Mouse (Mus musculus) kidney, embryonic 14.5 days (tissue): Measurements from ENCODE around the gene Kcnj1. TPM values are rescaled to one million over a fixed set of nuclear protein-coding genes. Genes with fewer than 3 reads are reported as not detected.

Experiments
- ATAC-seq: fragments of 200-750 bp; cut with Nextera tagmentation; 2 replicates; pipeline ENCODE4 v1.8.0; 2017; ENCODE audit warnings: moderate number of reproducible peaks, mild to moderate bottlenecking, moderate TSS enrichment, moderate library complexity; ENCODE audit not compliant: low FRiP score, low TSS enrichment
- H3K27ac ChIP-seq: fragments of 300-500 bp; sonication (generic); 2 replicates; pipeline ENCODE4 v1.5.1; 2014; ENCODE audit warnings: low read depth, mild to moderate bottlenecking, low read length, moderate library complexity, mixed read lengths
- H3K27me3 ChIP-seq: fragments of 300-500 bp; sonication (generic); 2 replicates; pipeline ENCODE4 v1.6.1; 2014; ENCODE audit warnings: mild to moderate bottlenecking, low read length; ENCODE audit not compliant: control insufficient read depth, insufficient read depth
- H3K36me3 ChIP-seq: fragments of 300-500 bp; sonication (generic); 2 replicates; pipeline ENCODE4 v1.6.1; 2014; ENCODE audit warnings: low read length, mixed read lengths; ENCODE audit not compliant: control insufficient read depth, insufficient read depth
- H3K4me1 ChIP-seq: fragments of 300-500 bp; sonication (generic); 2 replicates; pipeline ENCODE4 v1.6.1; 2014; ENCODE audit warnings: low read length, mixed read lengths; ENCODE audit not compliant: control insufficient read depth, insufficient read depth
- H3K4me2 ChIP-seq: fragments of 300-500 bp; sonication (generic); replicated peaks from 2 replicates; pipeline ENCODE4 v1.6.1; 2014; ENCODE audit warnings: low read depth, mild to moderate bottlenecking, low read length
- H3K4me3 ChIP-seq: fragments of 300-500 bp; sonication (generic); 2 replicates; pipeline ENCODE4 v1.5.1; 2014; ENCODE audit warnings: mild to moderate bottlenecking, low read length
- H3K9ac ChIP-seq: fragments of 300-500 bp; sonication (generic); 2 replicates; pipeline ENCODE4 v1.6.1; 2014; ENCODE audit warnings: low read depth, mild to moderate bottlenecking, low read length, moderate library complexity
- H3K9me3 ChIP-seq: fragments of 300-500 bp; sonication (generic); 2 replicates; pipeline ENCODE4 v1.6.1; 2016; ENCODE audit warnings: low read length; ENCODE audit not compliant: control insufficient read depth
- WGBS: fragments of 180-500 bp; shearing (Covaris S2); extraction: QIAGEN DNeasy Blood & Tissue Kit; methylation state at CpG from one replicate; pipeline ENCODE4 v1.1.7; 2014; 5-methylcytosine and 5-hydroxymethylcytosine counted together
- polyA plus RNA-seq: library from polyadenylated mRNA; unstranded; fragments of >200 nt; fragmentation: Nextera tagmentation; extraction: Ambion mirVana; gene quantifications from 2 replicates; pipeline ENCODE4 v1.2.1, GENCODE M21; 2014

Kcnj1 gene
- polyA plus RNA-seq, 1 experiment from 2014 or later, result 3.3 TPM

GRCm38 (mm10) chr9:32384906-32385305, 12.6 kb downstream of the Kcnj1 start:
- ATAC-seq, result peak; percentile 52; the same call in 1 of the 2 replicates
- H3K9me3 ChIP-seq, result no peaks in the 10 kb centered on the region
- no peak overlapping the region for H3K27ac ChIP-seq

GRCm38 (mm10) chr9:32388120-32388519, 15.8 kb downstream of the Kcnj1 start:
- no peak for ATAC-seq
- WGBS, result 94% methylated on average over 1 of the region's 1 CpGs

More at GRCm38 (mm10) chr9:32384906-32385305, 12.6 kb downstream of the Kcnj1 start:
- WGBS, result 75% methylated on average over 4 of the region's 4 CpGs
- H3K4me1 ChIP-seq, result no peaks in the 10 kb centered on the region
- no peak overlapping the region for H3K4me3 ChIP-seq
- H3K9ac ChIP-seq, result no peak overlapping the region
- no peaks in the 10 kb centered on the region for H3K27me3 ChIP-seq
- H3K36me3 ChIP-seq, result no peaks in the 10 kb centered on the region
- no peak overlapping the region for H3K4me2 ChIP-seq

GRCm38 (mm10) chr9:32391092-32391491, 18.8 kb downstream of the Kcnj1 start:
- Histone ChIP-seq H3K9ac (no peak overlapping the region), H3K4me2 (no peak overlapping the region), H3K4me3 (no peak overlapping the region), H3K9me3 (no peaks in the 10 kb centered on the region), H3K27me3 (no peaks in the 10 kb centered on the region), H3K4me1 (no peaks in the 10 kb centered on the region), H3K27ac (no peak overlapping the region), H3K36me3 (no peaks in the 10 kb centered on the region)
- 85% methylated on average over 5 of the region's 5 CpGs for WGBS
- ATAC-seq, result no peak

More at GRCm38 (mm10) chr9:32388120-32388519, 15.8 kb downstream of the Kcnj1 start:
- Histone ChIP-seq H3K36me3 (no peaks in the 10 kb centered on the region), H3K4me3 (no peak overlapping the region), H3K9me3 (no peaks in the 10 kb centered on the region), H3K4me1 (no peaks in the 10 kb centered on the region), H3K27ac (no peak overlapping the region), H3K4me2 (no peak overlapping the region), H3K9ac (no peak overlapping the region), H3K27me3 (no peaks in the 10 kb centered on the region)

- ATAC-seq, result no peak
- no peaks in the 10 kb centered on the region for H3K27me3 ChIP-seq
- no peaks in the 10 kb centered on the region for H3K9me3 ChIP-seq
- H3K4me3 ChIP-seq, result no peak overlapping the region
- H3K4me2 ChIP-seq, result no peak overlapping the region
- H3K9ac ChIP-seq, result no peak overlapping the region
- no peak overlapping the region for H3K27ac ChIP-seq
- H3K4me1 ChIP-seq, result no peaks in the 10 kb centered on the region
- no peaks in the 10 kb centered on the region for H3K36me3 ChIP-seq
- 82% methylated on average over 9 of the region's 9 CpGs for WGBS
These were observed 19.4 kb downstream of the Kcnj1 start for GRCm38 (mm10) chr9:32391701-32392100.

- H3K27me3 ChIP-seq, result no peaks in the 10 kb centered on the region
- 84% methylated on average over 6 of the region's 6 CpGs for WGBS
- no peak overlapping the region for H3K4me3 ChIP-seq
- H3K9ac ChIP-seq, result no peak overlapping the region
- ATAC-seq, result no peak
- H3K9me3 ChIP-seq, result no peaks in the 10 kb centered on the region
- no peaks in the 10 kb centered on the region for H3K4me1 ChIP-seq
- H3K36me3 ChIP-seq, result no peaks in the 10 kb centered on the region
- no peak overlapping the region for H3K27ac ChIP-seq
- H3K4me2 ChIP-seq, result no peak overlapping the region
These were observed 20.4 kb downstream of the Kcnj1 start for GRCm38 (mm10) chr9:32392716-32393115.

- no peaks in the 10 kb centered on the region for H3K27me3 ChIP-seq
- no peak overlapping the region for H3K4me2 ChIP-seq
- 94% methylated on average over 4 of the region's 4 CpGs for WGBS
- no peak overlapping the region for H3K9ac ChIP-seq
- H3K27ac ChIP-seq, result no peak overlapping the region
- no peak overlapping the region for H3K4me3 ChIP-seq
- ATAC-seq, result no peak
- no peaks in the 10 kb centered on the region for H3K4me1 ChIP-seq
- H3K36me3 ChIP-seq, result no peaks in the 10 kb centered on the region
- no peaks in the 10 kb centered on the region for H3K9me3 ChIP-seq
These were observed 22.5 kb downstream of the Kcnj1 start for GRCm38 (mm10) chr9:32394761-32395161.

GRCm38 (mm10) chr9:32400212-32400611, 27.9 kb downstream of the Kcnj1 start:
- no peak overlapping the region for H3K4me2 ChIP-seq
- peak overlapping the region; percentile 39; the same call in 1 of the 2 replicates for H3K27ac ChIP-seq
- H3K9ac ChIP-seq, result no peak overlapping the region
- H3K36me3 ChIP-seq, result no peaks in the 10 kb centered on the region
- H3K4me1 ChIP-seq, result peaks cover 4% of the 10 kb centered on the region; the same call in 1 of the 2 replicates
- no peak for ATAC-seq
- H3K9me3 ChIP-seq, result no peaks in the 10 kb centered on the region
- WGBS, result 60% methylated on average over 2 of the region's 2 CpGs
- H3K4me3 ChIP-seq, result no peak overlapping the region
- no peaks in the 10 kb centered on the region for H3K27me3 ChIP-seq

GRCm38 (mm10) chr9:32400662-32401161, 28.4 kb downstream of the Kcnj1 start:
- peak; percentile 77; the same call in 1 of the 2 replicates for ATAC-seq
- no peaks in the 10 kb centered on the region for H3K36me3 ChIP-seq
- H3K9me3 ChIP-seq, result no peaks in the 10 kb centered on the region
- peaks cover 4% of the 10 kb centered on the region; the same call in 1 of the 2 replicates for H3K4me1 ChIP-seq
- no peak overlapping the region for H3K9ac ChIP-seq
- WGBS, result 44% methylated on average over 5 of the region's 5 CpGs
- no peak overlapping the region for H3K4me3 ChIP-seq
- peak overlapping the region; percentile 73 for H3K27ac ChIP-seq
- H3K27me3 ChIP-seq, result no peaks in the 10 kb centered on the region
- no peak overlapping the region for H3K4me2 ChIP-seq

- Histone ChIP-seq H3K27ac (no peak overlapping the region), H3K27me3 (no peaks in the 10 kb centered on the region), H3K4me1 (peaks cover 22% of the 10 kb centered on the region; the same call in 1 of the 2 replicates), H3K4me2 (no peak overlapping the region), H3K9ac (no peak overlapping the region), H3K36me3 (no peaks in the 10 kb centered on the region), H3K4me3 (no peak overlapping the region), H3K9me3 (no peaks in the 10 kb centered on the region)
- WGBS, result 34% methylated on average over 11 of the region's 11 CpGs
- 0 out of 2 replicates have a peak, but pooled peaks have one; percentile 58 for ATAC-seq
These were observed 33.1 kb downstream of the Kcnj1 start for GRCm38 (mm10) chr9:32405191-32405925.
